Mouse (Mus musculus) thymus, adult 2 months (tissue): ENCODE results near the gene Pde11a.

Experiments used
- CTCF ChIP-seq: fragments of 200-500 bp; IDR thresholded peaks from 2 replicates; pipeline ENCODE4 v1.5.1; 2012; ENCODE audit warnings: mild to moderate bottlenecking, control low read depth, low read length, moderate library complexity, borderline replicate concordance; ENCODE audit not compliant: control insufficient read depth, poor library complexity, insufficient read depth; ENCODE audit errors: extremely low read depth
- POLR2A ChIP-seq: fragments of 200-500 bp; IDR thresholded peaks from 2 replicates; pipeline ENCODE4 v1.6.1; 2012; ENCODE audit warnings: mild to moderate bottlenecking, low read length, control low read depth, moderate library complexity; ENCODE audit not compliant: control insufficient read depth, poor library complexity, insufficient read depth; ENCODE audit errors: extremely low read depth

DNA sequence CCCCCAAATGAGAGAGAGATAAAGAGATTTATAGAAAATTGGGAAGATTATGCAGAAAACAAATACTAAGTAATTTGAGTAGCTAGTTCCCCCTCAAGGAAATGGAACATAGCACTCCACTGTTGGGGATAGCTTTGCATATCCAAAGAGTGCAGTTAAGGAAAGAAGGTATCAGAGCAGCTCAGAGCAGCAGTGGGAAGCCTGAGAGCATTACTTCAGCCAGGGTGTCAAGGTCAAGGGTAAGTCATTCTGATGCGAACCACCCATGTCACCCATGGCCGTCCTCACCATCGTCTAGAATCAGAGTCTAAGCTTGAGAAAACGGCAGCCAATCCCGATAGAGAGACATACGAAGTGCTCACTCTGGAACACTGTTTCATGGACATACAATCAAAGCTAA, 211.9 kb downstream of the Pde11a start:
- TF ChIP-seq CTCF: no peak
- no peak for TF ChIP-seq POLR2A
